Mouse (Mus musculus): ENCODE measurements around the gene Agap1.

Agap1 gene

GRCm38 (mm10) chr1:89543312-89543711 is 88.7 kb downstream of the Agap1 start:
- DNase-seq (ENCODE audit: low read depth, low spot score): no peak

GRCm38 (mm10) chr1:89544094-89544493 is 89.5 kb downstream of the Agap1 start:
- DNase-seq (ENCODE audit: low read depth, low spot score): no peak

GRCm38 (mm10) chr1:89545099-89545498 is 90.5 kb downstream of the Agap1 start:
- DNase-seq (ENCODE audit: low read depth, low spot score): no peak

GRCm38 (mm10) chr1:89547525-89548504 is 93.2 kb downstream of the Agap1 start:
- no peak for DNase-seq (ENCODE audit: low read depth, low spot score)

GRCm38 (mm10) chr1:89550061-89550869 is 95.7 kb downstream of the Agap1 start:
- DNase-seq (ENCODE audit: low read depth, low spot score): peak; percentile 69

GRCm38 (mm10) chr1:89552470-89552869 is 97.9 kb downstream of the Agap1 start:
- DNase-seq (ENCODE audit: low read depth, low spot score): no peak

GRCm38 (mm10) chr1:89553791-89554190 is 99.2 kb downstream of the Agap1 start:
- no peak for DNase-seq (ENCODE audit: low read depth, low spot score)

GRCm38 (mm10) chr1:89554969-89555856 is 100.6 kb downstream of the Agap1 start:
- DNase-seq (ENCODE audit: low read depth, low spot score): no peak

GRCm38 (mm10) chr1:89556006-89556405 is 101.4 kb downstream of the Agap1 start:
- DNase-seq (ENCODE audit: low read depth, low spot score): no peak

GRCm38 (mm10) chr1:89557401-89557800 is 102.8 kb downstream of the Agap1 start:
- DNase-seq (ENCODE audit: low read depth, low spot score): no peak

GRCm38 (mm10) chr1:89558080-89558479 is 103.5 kb downstream of the Agap1 start:
- DNase-seq (ENCODE audit: low read depth, low spot score): no peak

- DNase-seq (ENCODE audit: low read depth, low spot score): no peak
Measured at GRCm38 (mm10) chr1:89563399-89563798, 108.8 kb downstream of the Agap1 start.

GRCm38 (mm10) chr1:89566578-89567488 is 112.2 kb downstream of the Agap1 start:
- DNase-seq (ENCODE audit: low read depth, low spot score): no peak

GRCm38 (mm10) chr1:89568546-89569405 is 114.2 kb downstream of the Agap1 start:
- no peak for DNase-seq (ENCODE audit: low read depth, low spot score)

- DNase-seq (ENCODE audit: low read depth, low spot score): no peak
Measured at GRCm38 (mm10) chr1:89570522-89571299, 116.1 kb downstream of the Agap1 start.

- no peak for DNase-seq (ENCODE audit: low read depth, low spot score)
Measured at GRCm38 (mm10) chr1:89573486-89573885, 118.9 kb downstream of the Agap1 start.

GRCm38 (mm10) chr1:89574941-89575890 is 120.6 kb downstream of the Agap1 start:
- no peak for DNase-seq (ENCODE audit: low read depth, low spot score)
